Mouse (Mus musculus): ENCODE measurements at regions not wholly inside any gene's neighbourhood (a gene's known extent, or its start where the extent isn't known, plus 50 kb on each side); places are given as distances from the start of the nearest gene placed in this dataset.

DNA sequence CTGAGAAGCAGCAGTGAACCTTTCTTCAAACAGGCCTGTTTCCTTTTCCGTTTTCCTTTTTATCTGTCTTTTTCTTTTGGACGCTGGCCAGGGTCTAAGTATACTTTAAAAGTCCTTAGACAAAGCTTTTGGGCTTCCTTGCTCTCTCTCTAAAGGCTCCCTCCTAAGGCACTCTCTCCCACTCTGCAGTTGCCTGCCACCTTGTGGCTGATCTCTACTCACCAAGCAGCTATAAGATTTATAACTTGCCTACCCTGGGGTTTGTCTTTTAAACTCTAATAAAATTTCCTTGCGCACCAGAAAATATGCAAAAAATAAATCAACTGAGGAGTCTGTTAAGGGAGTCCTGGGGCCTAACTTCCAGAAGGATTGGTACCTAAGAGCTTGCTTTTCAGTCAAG, 1344.7 kb downstream of the Gm37988 start:
- H3K4me2 ChIP-seq (ENCODE audit: low read depth, low read length), result no peak overlapping the region
- H3K4me1 ChIP-seq (ENCODE audit: control insufficient read depth, insufficient read depth, low read length), result no peaks in the 10 kb centered on the region
- 40% methylated on average over 3 of the region's 3 CpGs for WGBS
- no peaks in the 10 kb centered on the region for H3K36me3 ChIP-seq (ENCODE audit: control insufficient read depth, insufficient read depth, low read length)
- no peaks in the 10 kb centered on the region for H3K27me3 ChIP-seq (replicated peaks; ENCODE audit: control insufficient read depth, insufficient read depth, low read length)
- H3K9ac ChIP-seq (ENCODE audit: low read depth, low read length), result no peak overlapping the region
- H3K9me3 ChIP-seq (ENCODE audit: control insufficient read depth, low read length), result no peaks in the 10 kb centered on the region
- peak; percentile 10 for DNase-seq (ENCODE audit: low spot score)
- H3K27ac ChIP-seq (replicated peaks; ENCODE audit: low read depth, low read length), result no peak overlapping the region
- no peak overlapping the region for H3K4me3 ChIP-seq (ENCODE audit: low read depth, low read length)
- no peak for ATAC-seq (ENCODE audit: low read depth)

Data from embryonic facial prominence, embryonic 14.5 days (tissue).